Comparison of ENCODE assay signal across 8 mouse cellular contexts in the genomic region with DNA sequence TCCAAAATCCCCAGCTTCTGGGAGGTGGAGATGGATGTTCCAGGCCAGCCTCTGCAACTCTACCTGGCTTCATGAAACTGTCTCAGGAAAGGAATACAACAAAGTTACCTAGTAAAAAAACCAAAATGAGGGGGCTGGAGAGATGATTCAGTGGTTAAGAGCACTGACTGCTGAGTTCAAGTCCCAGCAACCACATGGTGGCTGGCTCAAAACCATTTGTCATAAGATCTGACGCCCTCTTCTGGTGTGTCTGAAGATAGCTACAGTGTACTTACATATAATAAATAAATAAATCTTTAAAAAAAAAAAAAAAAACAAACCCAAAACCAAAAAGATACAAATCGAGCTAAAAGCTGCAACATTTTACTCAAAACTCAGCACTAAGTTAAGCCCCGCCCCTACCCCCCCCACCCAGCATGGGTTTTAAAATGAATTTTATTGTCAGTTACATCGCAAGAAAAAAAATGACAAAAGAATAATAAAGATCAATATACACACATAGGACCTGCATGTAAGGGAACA. TPM values are rescaled to one million over a fixed set of nuclear protein-coding genes. Genes with fewer than 3 reads are reported as not detected.
DNase-seq lines count a peak whose midpoint lies in the region; ATAC-seq and TF ChIP-seq lines count a peak whose summit lies in the region.

No protein-coding gene starts in this region.

- no peaks in the 10 kb centered on the region for H3K4me1 ChIP-seq in heart, embryonic 12.5 days (replicated peaks)
- H3K4me1 ChIP-seq in ES-E14 (ENCODE audit: control insufficient read depth in 2 of 2, insufficient read depth in 2 of 2, low read length in 2 of 2, poor library complexity in 1 of 2) = peaks cover 0 to 2% of the 10 kb centered on the region in 2 experiments; a peak in 1 of 4 replicates
- H3K4me1 ChIP-seq in forebrain, embryonic 12.5 days = peaks cover 4% of the 10 kb centered on the region; the same call in 1 of the 2 replicates
- no peaks in the 10 kb centered on the region for H3K4me1 ChIP-seq in limb, embryonic 14.5 days (ENCODE audit: control insufficient read depth, insufficient read depth, low read length)

- in situ Hi-C loops in ES-E14 (cut with MboI; ENCODE audit: low sequenced_read_pairs in 2 of 2, unreplicated experiment in 2 of 2) = no loop called here

- no peak for TF ChIP-seq POLR2A in limb, embryonic 14.5 days (IDR thresholded peaks at IDR 0.05; ENCODE audit: borderline replicate concordance, extremely low read depth, insufficient read depth, insufficient read length)

- peak overlapping the region; percentile 61 for H3K4me3 ChIP-seq in heart, embryonic 12.5 days
- peak overlapping the region; percentile 78 to 96 for H3K4me3 ChIP-seq in ES-E14 (ENCODE audit: insufficient read depth in 1 of 2, low read depth in 1 of 2, low read length in 2 of 2, poor library complexity in 1 of 2, severe bottlenecking in 1 of 2)
- peak overlapping the region; percentile 61 for H3K4me3 ChIP-seq in forebrain, embryonic 12.5 days (replicated peaks)
- H3K4me3 ChIP-seq in limb, embryonic 14.5 days (replicated peaks; ENCODE audit: low read length) = peak overlapping the region; percentile 58

- 5% methylated on average over 4 of the region's 4 CpGs for WGBS in heart, embryonic 12.5 days
- 4% methylated on average over 4 of the region's 4 CpGs for WGBS in forebrain, embryonic 12.5 days
- WGBS in limb, embryonic 14.5 days = 3% methylated on average over 4 of the region's 4 CpGs

- H3K9me3 ChIP-seq in heart, embryonic 12.5 days (replicated peaks) = no peaks in the 10 kb centered on the region
- no peaks in the 10 kb centered on the region for H3K9me3 ChIP-seq in ES-E14 (ENCODE audit: control insufficient read depth, insufficient read depth, low read depth, low read length)
- no peaks in the 10 kb centered on the region for H3K9me3 ChIP-seq in forebrain, embryonic 12.5 days
- no peaks in the 10 kb centered on the region for H3K9me3 ChIP-seq in limb, embryonic 14.5 days (ENCODE audit: control insufficient read depth, low read length)

- H3K27ac ChIP-seq in heart, embryonic 12.5 days (ENCODE audit: poor library complexity, severe bottlenecking) = peak overlapping the region; percentile 91
- H3K27ac ChIP-seq in ES-E14 (ENCODE audit: insufficient read depth, low read depth, low read length, poor library complexity, severe bottlenecking) = peak overlapping the region; percentile 16; the same call in 1 of the 2 replicates
- H3K27ac ChIP-seq in forebrain, embryonic 12.5 days = peak overlapping the region; percentile 97
- peak overlapping the region; percentile 93 for H3K27ac ChIP-seq in limb, embryonic 14.5 days (replicated peaks; ENCODE audit: low read depth, low read length)

- no peak for ATAC-seq in heart, embryonic 12.5 days (ENCODE audit: insufficient number of reproducible peaks, low FRiP score)
- ATAC-seq in forebrain, embryonic 12.5 days (ENCODE audit: low FRiP score) = no peak
- ATAC-seq in limb, embryonic 14.5 days (ENCODE audit: low FRiP score, low read depth) = no peak
- ATAC-seq in activated CD4-positive, CD25-positive, alpha-beta regulatory T cell, adult 4 months = no peak

- H3K27me3 ChIP-seq in heart, embryonic 12.5 days (replicated peaks) = no peaks in the 10 kb centered on the region
- no peaks in the 10 kb centered on the region for H3K27me3 ChIP-seq in forebrain, embryonic 12.5 days
- no peaks in the 10 kb centered on the region for H3K27me3 ChIP-seq in limb, embryonic 14.5 days (ENCODE audit: control insufficient read depth, insufficient read depth, low read length)

- H3K4me2 ChIP-seq in heart, embryonic 12.5 days = peak overlapping the region; percentile 64
- peak overlapping the region; percentile 63 for H3K4me2 ChIP-seq in forebrain, embryonic 12.5 days
- H3K4me2 ChIP-seq in limb, embryonic 14.5 days (replicated peaks; ENCODE audit: low read depth, low read length, severe bottlenecking) = peak overlapping the region; percentile 75

- peaks cover 25% of the 10 kb centered on the region for H3K36me3 ChIP-seq in heart, embryonic 12.5 days
- no peaks in the 10 kb centered on the region for H3K36me3 ChIP-seq in ES-E14 (ENCODE audit: control insufficient read depth, insufficient read depth, low read length, poor library complexity, severe bottlenecking)
- H3K36me3 ChIP-seq in forebrain, embryonic 12.5 days (replicated peaks) = peaks cover 30% of the 10 kb centered on the region
- H3K36me3 ChIP-seq in limb, embryonic 14.5 days (ENCODE audit: control insufficient read depth, insufficient read depth, low read length) = peaks cover 21% of the 10 kb centered on the region

- no peak for DNase-seq in heart, postnatal 4 days
- no peak for DNase-seq in ES-E14 (ENCODE audit: low read depth, low spot score)
- DNase-seq in limb, embryonic 14.5 days (ENCODE audit: low spot score) = no peak
- DNase-seq in retina, postnatal 1 day = peak; percentile 26
- DNase-seq in spleen, postnatal 4 days (ENCODE audit: low spot score in 2 of 2) = no peak

- peak overlapping the region; percentile 78 for H3K9ac ChIP-seq in heart, embryonic 12.5 days
- peak overlapping the region; percentile 86 for H3K9ac ChIP-seq in ES-E14 (ENCODE audit: insufficient read depth, low read depth, low read length, poor library complexity, severe bottlenecking)
- H3K9ac ChIP-seq in forebrain, embryonic 12.5 days = peak overlapping the region; percentile 76
- H3K9ac ChIP-seq in limb, embryonic 14.5 days (ENCODE audit: low read depth, low read length, severe bottlenecking) = peak overlapping the region; percentile 75

TF ChIP-seq in ES-E14, 5 proteins besides CTCF, POLR2A, EP300 and RAD21:
- TF ChIP-seq ZNF384 (IDR thresholded peaks at IDR 0.05; ENCODE audit: low read depth, low read length) (peak; percentile 81; the same call in 1 of the 2 replicates), CHD2 (IDR thresholded peaks at IDR 0.05; ENCODE audit: low read depth, low read length) (no peak), HCFC1 (IDR thresholded peaks at IDR 0.05; ENCODE audit: borderline replicate concordance, insufficient read depth, low read length) (no peak)

RNA-seq across cellular contexts. Expression of gene Pcbd2, which starts 0.5 kb away (rescaled TPM):
- polyA plus RNA-seq in heart, embryonic 12.5 days (2016; fragmentation: Nextera tagmentation; extraction: Ambion mirVana) = 60.3 and 60.8 TPM in 2 replicates
- total RNA-seq in heart, postnatal 4 days (2021) = 10 to 100 TPM; 42.2 to 45.7 TPM
- 9.2 and 10.8 TPM in 2 replicates for total RNA-seq in ES-E14 (2012; rRNA removed)
- 23.1 and 25.6 TPM in 2 replicates for polyA plus RNA-seq in forebrain, embryonic 12.5 days (2016; fragmentation: Nextera tagmentation; extraction: Ambion mirVana)
- polyA plus RNA-seq in limb, embryonic 14.5 days (2012; rRNA removed) = 24.3 and 41.7 TPM in 2 replicates
- 40.9 and 46.2 TPM in 2 replicates for polyA plus RNA-seq in limb, embryonic 14.5 days (2014; fragmentation: Nextera tagmentation; extraction: Ambion mirVana)
- polyA plus RNA-seq in activated CD4-positive, CD25-positive, alpha-beta regulatory T cell, adult 4 months (2017; shearing (Covaris generic)) = 10 to 100 TPM; 11.9 to 15.1 TPM

RNA-seq across cellular contexts. Expression of gene Txndc15, which starts 12.2 kb away (rescaled TPM):
- 63.7 and 67.4 TPM in 2 replicates for polyA plus RNA-seq in heart, embryonic 12.5 days (2016; fragmentation: Nextera tagmentation; extraction: Ambion mirVana)
- 10 to 100 TPM; 35.7 to 36.6 TPM for total RNA-seq in heart, postnatal 4 days (2021)
- total RNA-seq in ES-E14 (2012; rRNA removed) = 56.9 and 61.5 TPM in 2 replicates
- polyA plus RNA-seq in forebrain, embryonic 12.5 days (2016; fragmentation: Nextera tagmentation; extraction: Ambion mirVana) = 86.3 and 93.3 TPM in 2 replicates
- polyA plus RNA-seq in limb, embryonic 14.5 days (2012; rRNA removed) = 61.8 and 64.4 TPM in 2 replicates
- polyA plus RNA-seq in limb, embryonic 14.5 days (2014; fragmentation: Nextera tagmentation; extraction: Ambion mirVana) = 104 and 109 TPM in 2 replicates
- polyA plus RNA-seq in activated CD4-positive, CD25-positive, alpha-beta regulatory T cell, adult 4 months (2017; shearing (Covaris generic)) = 10 to 100 TPM; 31.4 to 31.5 TPM

RNA-seq across cellular contexts. Expression of gene B230219D22Rik, which starts 33.7 kb away (rescaled TPM):
- polyA plus RNA-seq in heart, embryonic 12.5 days (2016; fragmentation: Nextera tagmentation; extraction: Ambion mirVana) = 76.3 and 77.1 TPM in 2 replicates
- total RNA-seq in heart, postnatal 4 days (2021) = 10 to 100 TPM; 77.3 to 82.3 TPM
- total RNA-seq in ES-E14 (2012; rRNA removed) = 32.1 and 40.0 TPM in 2 replicates
- polyA plus RNA-seq in forebrain, embryonic 12.5 days (2016; fragmentation: Nextera tagmentation; extraction: Ambion mirVana) = 68.7 and 71.2 TPM in 2 replicates
- polyA plus RNA-seq in limb, embryonic 14.5 days (2012; rRNA removed) = 75.9 and 87.5 TPM in 2 replicates
- 60.7 and 67.8 TPM in 2 replicates for polyA plus RNA-seq in limb, embryonic 14.5 days (2014; fragmentation: Nextera tagmentation; extraction: Ambion mirVana)
- polyA plus RNA-seq in activated CD4-positive, CD25-positive, alpha-beta regulatory T cell, adult 4 months (2017; shearing (Covaris generic)) = 10 to 100 TPM; 12.9 to 15.2 TPM

RNA-seq across cellular contexts. Expression of gene Catsper3, which starts 57.7 kb away (rescaled TPM):
- polyA plus RNA-seq in heart, embryonic 12.5 days (2016; fragmentation: Nextera tagmentation; extraction: Ambion mirVana) = not detected in 2 replicates
- total RNA-seq in heart, postnatal 4 days (2021) = under 1 TPM in 1 of 2 experiments, not detected in 1; 0.33 TPM
- total RNA-seq in ES-E14 (2012; rRNA removed) = not detected in 2 replicates
- not detected in 2 replicates for polyA plus RNA-seq in forebrain, embryonic 12.5 days (2016; fragmentation: Nextera tagmentation; extraction: Ambion mirVana)
- 0.18 TPM in 2 replicates for polyA plus RNA-seq in limb, embryonic 14.5 days (2012; rRNA removed)
- 0.15 TPM in 1 of 2 replicates, not detected in the other for polyA plus RNA-seq in limb, embryonic 14.5 days (2014; fragmentation: Nextera tagmentation; extraction: Ambion mirVana)
- under 1 TPM in 1 of 2 experiments, not detected in 1; 0.25 TPM for polyA plus RNA-seq in activated CD4-positive, CD25-positive, alpha-beta regulatory T cell, adult 4 months (2017; shearing (Covaris generic))

Comparison
In these comparisons a context has a peak if more than half of its experiments do, and no peak if none do; other contexts are left out.
1. H3K27ac ChIP-seq: peak in every context shown above with its lines; median percentile 97 in forebrain, embryonic 12.5 days; 93 in limb, embryonic 14.5 days; 91 in heart, embryonic 12.5 days; 16 in ES-E14.